Mouse (Mus musculus): ENCODE data around the gene Mars. TPM values are rescaled to one million over a fixed set of nuclear protein-coding genes. Genes with fewer than 3 reads are reported as not detected.

The Mars gene
- polyA plus RNA-seq, 1 experiment from 2014 or later = 99.1 TPM

GRCm38 (mm10) chr10:127288800-127289572, 22.6 kb downstream of the Mars start, which contains the start of gene Mbd6:
Mbd6 (minus strand) TSS chr10:127289018.
- peak within 1 kb of the TSS; percentile 99 for H3K27ac ChIP-seq
- peaks cover 29% of the 10 kb centered on the region for H3K4me1 ChIP-seq (replicated peaks; ENCODE audit: insufficient read depth, low read length)
- TF ChIP-seq CTCF (IDR thresholded peaks at IDR 0.05; ENCODE audit: low read depth) = no peak
- no peaks in the 10 kb centered on the region for H3K27me3 ChIP-seq (ENCODE audit: insufficient read depth, low read length)
- no peaks in the 10 kb centered on the region for H3K9me3 ChIP-seq (replicated peaks; ENCODE audit: low read length)
- peaks cover 20% of the 10 kb centered on the region; the same call in 1 of the 2 replicates for H3K36me3 ChIP-seq (ENCODE audit: insufficient read depth, low read length)
- H3K4me3 ChIP-seq (replicated peaks; ENCODE audit: low read depth, low read length) = peak within 1 kb of the TSS; percentile 72
- DNase-seq (ENCODE audit: low spot score) = peak; percentile 91
- 0% methylated on average over 21 of the region's 65 CpGs for WGBS
- peak; percentile 37 for ATAC-seq (replicated peaks; ENCODE audit: low FRiP score, low read depth)
- H3K9ac ChIP-seq (ENCODE audit: low read depth, low read length) = peak within 1 kb of the TSS; percentile 76
- H3K4me2 ChIP-seq (ENCODE audit: low read length) = peak within 1 kb of the TSS; percentile 90

GRCm38 (mm10) chr10:127288328-127288799, 23.2 kb downstream of the Mars start:
- H3K4me1 ChIP-seq (replicated peaks; ENCODE audit: insufficient read depth, low read length) = peaks cover 29% of the 10 kb centered on the region
- DNase-seq (ENCODE audit: low spot score) = peak; percentile 88
- no peak for TF ChIP-seq CTCF (IDR thresholded peaks at IDR 0.05; ENCODE audit: low read depth)
- peak overlapping the region; percentile 76 for H3K9ac ChIP-seq (ENCODE audit: low read depth, low read length)
- H3K27ac ChIP-seq = peak overlapping the region; percentile 99
- no peaks in the 10 kb centered on the region for H3K9me3 ChIP-seq (replicated peaks; ENCODE audit: low read length)
- peak overlapping the region; percentile 71 for H3K4me3 ChIP-seq (replicated peaks; ENCODE audit: low read depth, low read length)
- H3K4me2 ChIP-seq (ENCODE audit: low read length) = peak overlapping the region; percentile 90
- 0% methylated on average over 23 of the region's 28 CpGs for WGBS
- ATAC-seq (replicated peaks; ENCODE audit: low FRiP score, low read depth) = no peak; the same call in 1 of the 2 replicates
- peaks cover 22% of the 10 kb centered on the region for H3K36me3 ChIP-seq (ENCODE audit: insufficient read depth, low read length)
- no peaks in the 10 kb centered on the region for H3K27me3 ChIP-seq (ENCODE audit: insufficient read depth, low read length)

- peaks cover 26% of the 10 kb centered on the region for H3K36me3 ChIP-seq (ENCODE audit: insufficient read depth, low read length)
- no peaks in the 10 kb centered on the region for H3K9me3 ChIP-seq (replicated peaks; ENCODE audit: low read length)
- no peaks in the 10 kb centered on the region for H3K27me3 ChIP-seq (ENCODE audit: insufficient read depth, low read length)
- H3K4me3 ChIP-seq (replicated peaks; ENCODE audit: low read depth, low read length) = peak overlapping the region; percentile 71
- H3K4me2 ChIP-seq (ENCODE audit: low read length) = peak overlapping the region; percentile 90
- peaks cover 29% of the 10 kb centered on the region for H3K4me1 ChIP-seq (replicated peaks; ENCODE audit: insufficient read depth, low read length)
- no peak for ATAC-seq (replicated peaks; ENCODE audit: low FRiP score, low read depth)
- H3K9ac ChIP-seq (ENCODE audit: low read depth, low read length) = peak overlapping the region; percentile 76
- TF ChIP-seq CTCF (IDR thresholded peaks at IDR 0.05; ENCODE audit: low read depth) = no peak
- H3K27ac ChIP-seq = peak overlapping the region; percentile 99
- WGBS = 0% methylated on average over 3 of the region's 3 CpGs
- DNase-seq (ENCODE audit: low spot score) = peak; percentile 37
Observed at GRCm38 (mm10) chr10:127287936-127288293, 23.7 kb downstream of the Mars start.

- H3K36me3 ChIP-seq (ENCODE audit: insufficient read depth, low read length) = peaks cover 31% of the 10 kb centered on the region
- peak overlapping the region; percentile 71 for H3K4me3 ChIP-seq (replicated peaks; ENCODE audit: low read depth, low read length)
- peak overlapping the region; percentile 99 for H3K27ac ChIP-seq
- DNase-seq (ENCODE audit: low spot score) (no peak), ATAC-seq (replicated peaks; ENCODE audit: low FRiP score, low read depth) (no peak)
- H3K4me2 ChIP-seq (ENCODE audit: low read length) = peak overlapping the region; percentile 90
- H3K4me1 ChIP-seq (replicated peaks; ENCODE audit: insufficient read depth, low read length) = peaks cover 28% of the 10 kb centered on the region
- TF ChIP-seq CTCF (IDR thresholded peaks at IDR 0.05; ENCODE audit: low read depth) = no peak
- no peaks in the 10 kb centered on the region for H3K27me3 ChIP-seq (ENCODE audit: insufficient read depth, low read length)
- peak overlapping the region; percentile 76 for H3K9ac ChIP-seq (ENCODE audit: low read depth, low read length)
- WGBS = 59% methylated on average over 15 of the region's 15 CpGs
- no peaks in the 10 kb centered on the region for H3K9me3 ChIP-seq (replicated peaks; ENCODE audit: low read length)
Observed at GRCm38 (mm10) chr10:127287271-127287935, 24.2 kb downstream of the Mars start.

- no peak for DNase-seq (ENCODE audit: low spot score)
- Histone ChIP-seq H3K27ac (no peak overlapping the region), H3K27me3 (ENCODE audit: insufficient read depth, low read length) (no peaks in the 10 kb centered on the region), H3K4me1 (replicated peaks; ENCODE audit: insufficient read depth, low read length) (peaks cover 21% of the 10 kb centered on the region), H3K4me2 (ENCODE audit: low read length) (peak overlapping the region; percentile 90; the same call in 1 of the 2 replicates), H3K9me3 (replicated peaks; ENCODE audit: low read length) (no peaks in the 10 kb centered on the region), H3K4me3 (replicated peaks; ENCODE audit: low read depth, low read length) (no peak overlapping the region), H3K36me3 (ENCODE audit: insufficient read depth, low read length) (peaks cover 38% of the 10 kb centered on the region), H3K9ac (ENCODE audit: low read depth, low read length) (no peak overlapping the region)
- 48% methylated on average over 7 of the region's 7 CpGs for WGBS
- ATAC-seq (replicated peaks; ENCODE audit: low FRiP score, low read depth) = no peak
- no peak for TF ChIP-seq CTCF (IDR thresholded peaks at IDR 0.05; ENCODE audit: low read depth)
Observed at GRCm38 (mm10) chr10:127286730-127287129, 24.9 kb downstream of the Mars start.

GRCm38 (mm10) chr10:127286194-127286593, 25.4 kb downstream of the Mars start:
- TF ChIP-seq CTCF (IDR thresholded peaks at IDR 0.05; ENCODE audit: low read depth) = no peak
- peak overlapping the region; percentile 18; the same call in 1 of the 2 replicates for H3K4me2 ChIP-seq (ENCODE audit: low read length)
- no peak overlapping the region for H3K4me3 ChIP-seq (replicated peaks; ENCODE audit: low read depth, low read length)
- 61% methylated on average over 7 of the region's 7 CpGs for WGBS
- H3K4me1 ChIP-seq (replicated peaks; ENCODE audit: insufficient read depth, low read length) = peaks cover 21% of the 10 kb centered on the region
- H3K27ac ChIP-seq = no peak overlapping the region
- DNase-seq (ENCODE audit: low spot score) (no peak), ATAC-seq (replicated peaks; ENCODE audit: low FRiP score, low read depth) (no peak)
- no peaks in the 10 kb centered on the region for H3K9me3 ChIP-seq (replicated peaks; ENCODE audit: low read length)
- no peak overlapping the region for H3K9ac ChIP-seq (ENCODE audit: low read depth, low read length)
- H3K36me3 ChIP-seq (ENCODE audit: insufficient read depth, low read length) = peaks cover 41% of the 10 kb centered on the region
- H3K27me3 ChIP-seq (ENCODE audit: insufficient read depth, low read length) = no peaks in the 10 kb centered on the region
